Mouse (Mus musculus): Measurements from ENCODE around the gene Plekhg4. TPM values are rescaled to one million over a fixed set of nuclear protein-coding genes. Genes with fewer than 3 reads are reported as not detected.

Gene Plekhg4
- polyA plus RNA-seq, 1 experiment from 2014 or later: 0.77 TPM

DNA sequence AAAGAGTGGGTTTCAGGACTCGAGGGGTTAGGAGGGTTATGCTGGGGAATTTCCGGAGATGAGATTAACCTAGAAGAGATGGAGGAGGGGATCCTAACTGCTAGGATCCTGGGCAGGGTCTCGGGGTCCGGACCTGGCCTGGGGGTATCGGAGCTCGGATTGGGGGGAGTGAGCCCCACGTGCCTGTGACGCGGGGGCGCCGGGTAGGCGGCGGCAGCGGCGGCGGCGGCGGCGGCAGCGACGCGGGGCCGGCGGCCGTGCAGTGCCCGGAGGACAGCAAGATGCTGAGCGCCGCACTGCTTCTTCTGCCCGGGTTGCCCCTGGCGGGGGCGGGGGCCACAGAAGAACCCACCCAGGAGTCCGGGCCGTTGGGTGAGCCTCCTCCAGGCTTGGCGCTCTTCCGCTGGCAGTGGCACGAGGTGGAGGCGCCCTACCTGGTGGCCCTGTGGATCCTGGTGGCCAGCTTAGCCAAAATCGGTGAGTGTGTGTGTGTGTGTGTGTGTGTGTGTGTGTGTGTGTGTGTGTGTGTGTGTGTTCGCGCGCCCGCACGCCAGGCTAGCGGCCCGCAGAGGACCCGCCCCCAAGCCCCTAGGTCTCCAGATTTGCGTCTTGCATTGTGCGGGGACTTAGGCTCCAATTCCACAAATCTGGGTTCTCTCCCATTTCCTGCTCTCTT is 23.8 kb upstream of the Plekhg4 start:
- H3K27me3 ChIP-seq: no peaks in the 10 kb centered on the region
- in situ Hi-C loops (cut with MboI; ENCODE audit: low pct_unique_long_range_greater_than_20kb): no loop called here
- no peak for ATAC-seq
- ChIA-PET CTCF (interaction anchor here (1.1 to 1.7 kb wide), 5 partner anchors 11 to 190 kb away, joined by 3 to 9 read pairs (median 4); partner anchors contain the start of genes Lrrc29 and Tmem208), POLR2A (interaction anchor here (0.7 to 1.9 kb wide), 4 partner anchors 11 to 48 kb away, joined by 3 to 7 read pairs (median 4); no protein-coding TSS in a partner anchor)
- TF ChIP-seq CTCF (IDR thresholded peaks at IDR 0.05): no peak
- no peak for DNase-seq (ENCODE audit: low read depth, low spot score)

DNA sequence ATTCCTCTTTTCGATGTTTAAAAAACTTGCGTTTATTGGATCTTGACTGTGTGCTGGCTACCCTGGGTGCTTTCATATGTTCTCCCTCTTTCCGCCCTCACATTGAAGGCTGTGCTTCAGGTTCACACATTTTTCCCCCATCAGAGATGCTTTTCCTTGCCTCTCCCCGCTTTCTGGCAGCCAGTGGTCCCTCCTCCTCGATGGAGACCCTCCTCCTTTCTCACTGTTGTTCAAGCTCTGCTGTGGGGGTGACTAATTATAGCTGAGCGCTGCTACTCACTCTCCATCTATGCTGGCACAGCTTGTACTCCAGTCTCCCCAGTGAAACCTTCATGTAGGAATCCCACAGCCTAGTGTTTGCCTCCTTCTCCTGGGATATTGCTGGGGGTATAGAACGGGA is 22.9 kb upstream of the Plekhg4 start:
- no peaks in the 10 kb centered on the region for H3K27me3 ChIP-seq
- ChIA-PET POLR2A (interaction anchor here (0.6 to 1.0 kb wide), 4 partner anchors 12 to 193 kb away, joined by 3 to 4 read pairs (median 4); no protein-coding TSS in a partner anchor), CTCF (interaction anchor here (1.1 to 1.7 kb wide), 3 partner anchors 10 to 189 kb away, joined by 3 to 9 read pairs (median 4); no protein-coding TSS in a partner anchor)
- no peak for DNase-seq (ENCODE audit: low read depth, low spot score)
- no peak for TF ChIP-seq CTCF (IDR thresholded peaks at IDR 0.05)
- in situ Hi-C loops (cut with MboI; ENCODE audit: low pct_unique_long_range_greater_than_20kb): no loop called here
- no peak for ATAC-seq

DNA sequence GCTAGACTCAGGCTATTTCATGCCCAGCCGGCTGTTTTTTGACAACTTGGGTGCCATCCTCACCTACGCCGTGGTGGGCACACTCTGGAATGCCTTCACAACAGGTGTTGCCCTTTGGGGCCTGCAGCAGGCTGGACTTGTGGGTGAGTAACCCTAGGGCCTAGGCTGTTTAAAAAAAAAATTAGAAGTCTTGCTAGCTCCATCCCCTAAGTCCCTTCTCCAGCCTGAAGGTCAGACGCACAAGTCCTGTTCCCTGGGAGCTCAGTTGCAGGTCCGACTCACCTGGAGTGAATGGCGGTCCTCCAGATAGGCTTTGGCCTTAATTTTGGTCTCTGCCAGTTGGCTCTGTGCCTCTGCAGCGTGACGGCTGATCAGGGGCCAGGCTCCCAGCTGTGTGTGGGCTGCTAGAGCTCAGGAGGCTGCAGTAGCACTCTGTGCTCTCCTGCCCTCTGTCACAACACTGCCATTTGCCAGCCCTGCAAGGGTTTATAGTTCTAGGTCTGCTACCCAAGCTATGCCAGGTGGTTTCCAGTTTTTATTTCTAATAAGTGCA is 19.4 kb upstream of the Plekhg4 start:
- no peaks in the 10 kb centered on the region for H3K27me3 ChIP-seq
- no peak for DNase-seq (ENCODE audit: low read depth, low spot score)
- CTCF ChIA-PET: interaction anchor here (1.3 kb wide), 1 partner anchor 31 kb away, joined by 3 read pairs; no protein-coding TSS in a partner anchor
- in situ Hi-C loops (cut with MboI; ENCODE audit: low pct_unique_long_range_greater_than_20kb): no loop called here
- no peak for ATAC-seq
- no peak for TF ChIP-seq CTCF (IDR thresholded peaks at IDR 0.05)
- POLR2A ChIA-PET: no interaction called here

DNA sequence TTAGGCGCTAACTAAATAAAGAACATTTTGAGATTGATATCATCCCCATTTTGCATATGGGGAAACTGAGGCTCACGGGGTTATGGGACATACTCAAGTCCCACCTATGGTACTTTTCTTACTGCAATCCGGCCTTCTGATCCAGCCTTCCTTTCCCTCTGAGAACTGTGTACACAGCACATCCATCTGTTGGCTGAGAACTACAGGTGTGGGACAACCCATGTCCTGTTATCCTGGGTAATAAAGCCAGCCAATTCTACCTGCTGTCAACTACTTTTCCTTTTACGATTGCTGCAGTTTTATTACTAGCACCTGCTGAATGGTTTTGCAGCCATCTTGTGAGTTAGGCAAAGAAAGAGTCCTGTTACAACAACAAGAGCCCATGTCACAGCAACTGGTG is 18.5 kb upstream of the Plekhg4 start:
- DNase-seq (ENCODE audit: low read depth, low spot score) (no peak), ATAC-seq (no peak)
- no peaks in the 10 kb centered on the region for H3K27me3 ChIP-seq
- ChIA-PET POLR2A (no interaction called here), CTCF (interaction anchor here (1.3 kb wide), 2 partner anchors 19 to 30 kb away, joined by 3 read pairs; partner anchors contain the start of gene Plekhg4)
- in situ Hi-C loops (cut with MboI; ENCODE audit: low pct_unique_long_range_greater_than_20kb): no loop called here
- TF ChIP-seq CTCF (IDR thresholded peaks at IDR 0.05): no peak

DNA sequence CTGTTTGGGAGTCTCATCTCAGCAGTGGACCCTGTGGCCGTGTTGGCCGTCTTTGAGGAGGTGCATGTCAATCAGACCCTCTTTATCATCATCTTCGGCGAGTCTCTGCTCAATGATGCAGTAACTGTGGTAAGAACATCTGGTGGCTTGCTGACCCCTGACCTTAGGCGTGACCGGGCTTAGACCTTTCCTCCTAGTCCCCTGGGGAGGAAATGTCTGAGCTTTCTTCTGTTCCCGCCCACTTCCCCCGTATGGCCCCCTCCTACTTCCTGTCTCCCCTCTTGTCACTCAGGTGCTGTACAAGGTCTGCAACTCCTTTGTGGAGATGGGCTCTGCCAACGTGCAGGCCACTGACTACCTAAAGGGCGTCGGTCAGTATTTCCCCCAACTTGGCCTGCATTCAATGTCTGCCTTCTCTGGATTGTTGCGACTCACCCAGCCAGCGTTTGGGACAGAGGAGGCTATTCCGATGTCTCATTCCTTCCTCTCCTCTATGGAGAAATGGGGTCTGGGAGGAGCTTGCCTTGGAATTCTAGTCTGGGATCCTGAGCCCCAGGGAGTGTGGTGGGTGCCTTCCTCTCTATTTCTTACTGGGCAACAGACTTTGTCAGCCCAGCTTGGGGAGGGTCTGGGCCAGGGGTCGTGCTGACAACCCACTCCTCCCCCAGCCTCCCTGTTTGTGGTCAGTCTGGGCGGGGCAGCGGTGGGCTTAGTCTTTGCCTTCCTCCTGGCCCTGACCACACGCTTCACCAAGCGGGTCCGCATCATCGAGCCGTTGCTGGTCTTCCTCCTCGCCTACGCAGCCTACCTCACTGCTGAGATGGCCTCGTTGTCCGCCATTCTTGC is 17.7 kb upstream of the Plekhg4 start:
- TF ChIP-seq CTCF (IDR thresholded peaks at IDR 0.05): no peak
- ChIA-PET POLR2A (no interaction called here), CTCF (interaction anchor here (1.3 kb wide), 1 partner anchor 18 kb away, joined by 3 read pairs; the partner anchor contains the start of gene Plekhg4)
- H3K27me3 ChIP-seq: no peaks in the 10 kb centered on the region
- in situ Hi-C loops (cut with MboI; ENCODE audit: low pct_unique_long_range_greater_than_20kb): no loop called here
- ATAC-seq: no peak
- DNase-seq (ENCODE audit: low read depth, low spot score): no peak

DNA sequence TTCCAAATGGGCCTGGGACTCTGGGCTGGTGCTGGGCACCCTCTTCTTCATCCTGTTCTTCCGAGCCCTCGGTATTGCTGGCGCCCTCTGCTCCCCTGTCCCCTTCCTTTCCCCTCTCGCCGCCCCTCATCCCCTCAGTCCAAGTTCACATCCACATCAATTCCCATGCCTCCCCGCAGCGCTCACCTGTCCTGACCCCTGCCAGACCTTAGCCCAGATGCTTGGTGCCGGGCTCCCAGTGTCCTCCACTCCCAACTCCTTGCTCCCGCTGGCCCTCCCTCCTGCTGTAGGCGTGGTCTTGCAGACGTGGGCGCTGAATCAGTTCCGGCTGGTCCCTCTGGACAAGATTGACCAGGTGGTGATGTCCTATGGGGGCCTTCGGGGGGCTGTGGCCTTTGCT is 16.4 kb upstream of the Plekhg4 start:
- ATAC-seq: no peak
- no peak for DNase-seq (ENCODE audit: low read depth, low spot score)
- in situ Hi-C loops (cut with MboI; ENCODE audit: low pct_unique_long_range_greater_than_20kb): no loop called here
- ChIA-PET CTCF (no interaction called here), POLR2A (no interaction called here)
- no peaks in the 10 kb centered on the region for H3K27me3 ChIP-seq
- TF ChIP-seq CTCF (IDR thresholded peaks at IDR 0.05): no peak

DNA sequence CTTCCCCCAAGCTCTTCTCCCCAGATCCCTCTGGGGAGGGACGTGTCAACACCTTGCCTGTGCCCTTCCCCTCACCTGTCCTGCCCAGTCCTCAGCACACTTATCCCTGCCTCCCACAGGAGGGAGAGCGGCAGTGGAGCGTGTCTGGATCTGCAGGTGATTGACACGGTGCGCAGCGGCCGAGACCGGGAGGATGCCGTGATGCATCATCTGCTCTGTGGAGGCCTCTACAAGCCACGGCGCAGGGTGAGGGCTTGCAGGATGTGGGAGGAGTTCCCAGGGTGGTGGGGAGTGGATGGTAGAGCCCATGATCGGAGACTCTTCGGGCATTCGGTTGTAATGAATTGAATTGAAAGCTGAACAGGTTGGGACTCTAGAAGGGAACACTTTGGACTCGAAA is 13.9 kb upstream of the Plekhg4 start:
- in situ Hi-C loops (cut with MboI; ENCODE audit: low pct_unique_long_range_greater_than_20kb): no loop called here
- POLR2A ChIA-PET: interaction anchor here (1.3 kb wide), 1 partner anchor 10 kb away, joined by 3 read pairs; the partner anchor contains the start of gene Slc9a5
- CTCF ChIA-PET: interaction anchor here (0.6 to 2.6 kb wide), 10 partner anchors 9 to 160 kb away, joined by 3 to 9 read pairs (median 5); no protein-coding TSS in a partner anchor
- TF ChIP-seq CTCF (IDR thresholded peaks at IDR 0.05): no peak
- H3K27me3 ChIP-seq: no peaks in the 10 kb centered on the region
- no peak for ATAC-seq
- DNase-seq (ENCODE audit: low read depth, low spot score): no peak

DNA sequence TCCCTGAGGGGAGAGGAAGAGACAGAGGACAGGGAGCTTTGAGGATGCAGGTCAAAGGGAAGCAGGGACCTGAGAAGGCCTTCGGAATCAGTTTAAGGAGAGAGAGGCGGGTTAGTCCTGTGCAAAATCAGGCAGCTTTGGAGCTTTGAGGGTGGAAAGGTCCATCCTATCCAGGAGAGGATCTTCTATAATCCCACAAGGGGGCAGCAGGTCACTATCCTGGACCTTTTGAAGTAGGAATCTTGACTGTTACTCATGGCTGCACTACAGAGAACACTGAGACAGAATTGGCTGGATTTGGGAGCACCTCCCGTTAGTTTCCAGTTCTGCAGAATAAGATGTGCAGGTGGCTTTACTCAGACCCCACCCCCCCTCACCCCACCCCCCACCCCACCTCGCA is 13.4 kb upstream of the Plekhg4 start:
- H3K27me3 ChIP-seq: no peaks in the 10 kb centered on the region
- no peak for DNase-seq (ENCODE audit: low read depth, low spot score)
- peak; percentile 54 for ATAC-seq
- CTCF ChIA-PET: interaction anchor here (0.6 to 2.6 kb wide), 11 partner anchors 9 to 160 kb away, joined by 3 to 9 read pairs (median 5); no protein-coding TSS in a partner anchor
- no peak for TF ChIP-seq CTCF (IDR thresholded peaks at IDR 0.05)
- POLR2A ChIA-PET: interaction anchor here (1.3 kb wide), 1 partner anchor 11 kb away, joined by 3 read pairs; the partner anchor contains the start of gene Slc9a5
- in situ Hi-C loops (cut with MboI; ENCODE audit: low pct_unique_long_range_greater_than_20kb): loop anchor here (5.0 kb wide), 1 partner anchor 38 kb away; no protein-coding TSS in a partner anchor

DNA sequence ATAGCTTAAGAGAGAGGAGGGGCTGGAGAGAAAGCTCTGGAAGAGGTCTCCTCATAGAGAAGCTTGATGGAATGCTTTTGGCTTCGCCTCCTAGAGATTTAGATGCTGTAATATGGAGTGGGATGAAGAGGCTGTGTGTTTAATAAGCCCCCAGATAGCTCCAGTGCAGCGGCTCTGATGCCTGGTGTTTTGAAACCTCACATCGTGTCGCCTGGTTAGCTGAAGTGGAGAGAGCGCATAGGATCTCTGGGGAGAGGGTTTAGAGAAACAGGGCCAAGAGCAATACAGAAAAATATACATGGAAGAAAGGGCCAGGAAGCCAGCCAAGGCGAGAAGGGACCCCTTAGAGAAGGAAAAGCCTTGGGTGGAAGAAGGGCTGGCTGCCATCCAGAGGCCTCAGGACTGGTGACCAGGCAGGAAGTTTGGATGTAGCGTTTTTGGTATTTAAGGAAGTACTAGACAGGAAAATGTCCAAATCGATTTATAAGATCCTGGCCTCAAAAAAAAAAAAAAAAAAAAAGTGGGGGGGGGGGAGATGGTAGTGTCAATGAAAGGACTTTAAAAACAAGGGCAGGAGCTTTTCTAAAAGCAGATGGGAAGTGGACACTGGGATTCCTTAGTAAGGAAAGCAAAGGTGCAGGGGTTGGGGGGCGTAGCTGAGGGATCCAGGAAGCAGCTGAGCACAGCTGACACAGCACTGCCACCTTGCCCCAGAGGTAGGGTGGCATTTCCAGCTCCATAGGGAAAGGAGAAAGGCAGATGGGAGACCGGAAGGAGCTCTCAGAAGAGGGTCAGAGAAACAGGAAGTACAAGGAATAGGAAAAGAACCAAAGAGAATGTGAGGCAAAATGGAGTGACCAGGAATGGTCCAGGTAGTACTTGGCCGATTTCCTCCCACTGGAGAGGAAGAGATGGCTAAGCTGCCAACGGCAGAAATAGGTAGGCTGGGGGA is 11.0 kb upstream of the Plekhg4 start:
- DNase-seq (ENCODE audit: low read depth, low spot score) (no peak), ATAC-seq (no peak)
- in situ Hi-C loops (cut with MboI; ENCODE audit: low pct_unique_long_range_greater_than_20kb): loop anchor here (5.0 kb wide), 1 partner anchor 35 kb away; no protein-coding TSS in a partner anchor
- ChIA-PET POLR2A (interaction anchor here (0.6 to 1.6 kb wide), 4 partner anchors 10 to 125 kb away, joined by 4 to 6 read pairs (median 4); no protein-coding TSS in a partner anchor), CTCF (interaction anchor here (1.4 to 3.3 kb wide), 2 partner anchors 10 to 35 kb away, joined by 6 to 11 read pairs; no protein-coding TSS in a partner anchor)
- no peak for TF ChIP-seq CTCF (IDR thresholded peaks at IDR 0.05)
- H3K27me3 ChIP-seq: no peaks in the 10 kb centered on the region
